Mouse (Mus musculus) stomach, postnatal 0 days (tissue): ENCODE measurements around the gene Lrrk1. TPM values are rescaled to one million over a fixed set of nuclear protein-coding genes. Genes with fewer than 3 reads are reported as not detected.

Experiments
- ATAC-seq: fragments of 200-750 bp; cut with Nextera tagmentation; 2 replicates; pipeline ENCODE4 v1.8.0; 2017; ENCODE audit not compliant: low FRiP score, low TSS enrichment
- DNase-seq: peaks from one replicate; pipeline ENCODE4 v3.0.0-alpha.2; 2016; ENCODE audit warnings: low spot score
- H3K27ac ChIP-seq: fragments of 300-500 bp; sonication (generic); replicated peaks from 2 replicates; pipeline ENCODE4 v1.5.1; 2014; ENCODE audit warnings: mild to moderate bottlenecking, control low read depth
- H3K27me3 ChIP-seq: fragments of 300-500 bp; sonication (generic); 2 replicates; pipeline ENCODE4 v1.6.1; 2014; ENCODE audit warnings: low read length; ENCODE audit not compliant: control insufficient read depth, insufficient read depth
- H3K36me3 ChIP-seq: fragments of 300-500 bp; sonication (generic); 2 replicates; pipeline ENCODE4 v1.6.1; 2014; ENCODE audit warnings: low read length, mixed read lengths; ENCODE audit not compliant: control insufficient read depth, insufficient read depth
- H3K4me1 ChIP-seq: fragments of 300-500 bp; sonication (generic); replicated peaks from 2 replicates; pipeline ENCODE4 v1.6.1; 2014; ENCODE audit warnings: antibody characterized with exemption; ENCODE audit not compliant: control insufficient read depth, insufficient read depth
- H3K4me2 ChIP-seq: fragments of 300-500 bp; sonication (generic); replicated peaks from 2 replicates; pipeline ENCODE4 v1.6.1; 2014; ENCODE audit warnings: low read depth, mild to moderate bottlenecking, control low read depth, moderate library complexity
- H3K4me3 ChIP-seq: fragments of 300-500 bp; sonication (generic); 2 replicates; pipeline ENCODE4 v1.5.1; 2014; ENCODE audit warnings: low read depth, low read length, control low read depth
- H3K9ac ChIP-seq: fragments of 300-500 bp; sonication (generic); 2 replicates; pipeline ENCODE4 v1.6.1; 2014; ENCODE audit warnings: mild to moderate bottlenecking, low read length, control low read depth, mixed read lengths
- H3K9me3 ChIP-seq: fragments of 300-500 bp; sonication (generic); 2 replicates; pipeline ENCODE4 v1.6.1; 2016; ENCODE audit warnings: low read length; ENCODE audit not compliant: control insufficient read depth
- CTCF ChIP-seq: IDR thresholded peaks from 2 replicates; pipeline ENCODE4 v1.5.1; 2016; ENCODE audit warnings: antibody characterized with exemption, low read depth, mild to moderate bottlenecking, moderate library complexity
- EP300 ChIP-seq: optimal IDR thresholded peaks from 2 replicates; pipeline ENCODE3; 2016; ENCODE audit warnings: antibody characterized with exemption
- WGBS: fragments of 180-500 bp; shearing (Covaris S2); extraction: QIAGEN DNeasy Blood & Tissue Kit; methylation state at CpG from one replicate; pipeline ENCODE4 v1.1.7; 2014; 5-methylcytosine and 5-hydroxymethylcytosine counted together
- polyA plus RNA-seq: library from polyadenylated mRNA; unstranded; fragments of >200 nt; fragmentation: Nextera tagmentation; extraction: Ambion mirVana; gene quantifications from 2 replicates; pipeline ENCODE4 v1.2.1, GENCODE M21; 2015

The Lrrk1 gene
- polyA plus RNA-seq, 1 experiment from 2014 or later = 9.2 TPM

DNA sequence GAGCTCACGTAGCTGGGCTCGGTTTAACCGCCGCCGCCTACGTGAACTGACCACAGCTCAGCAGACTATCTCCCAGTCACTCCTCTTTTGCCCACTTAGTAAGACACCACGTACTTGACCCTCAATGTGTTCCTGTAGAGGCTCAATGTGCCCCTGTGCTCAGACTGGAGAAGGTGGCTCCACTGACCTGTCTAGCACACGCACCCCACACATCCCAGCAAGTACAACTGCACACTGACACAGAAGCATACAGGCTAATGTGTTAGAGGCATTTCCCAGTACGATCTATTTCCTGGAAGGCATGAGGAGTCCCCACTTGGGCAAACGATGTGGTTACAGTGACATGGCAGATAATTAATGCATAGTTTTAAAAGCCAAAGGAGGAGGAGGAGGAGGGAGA is 11.6 kb downstream of the Lrrk1 start:
- 64% methylated on average over 10 of the region's 10 CpGs for WGBS
- H3K9ac ChIP-seq = no peak overlapping the region
- H3K4me1 ChIP-seq = no peaks in the 10 kb centered on the region
- DNase-seq (peak; percentile 24), ATAC-seq (peak; percentile 59)
- TF ChIP-seq CTCF (no peak), EP300 (no peak)
- no peaks in the 10 kb centered on the region for H3K27me3 ChIP-seq
- peak overlapping the region; percentile 84 for H3K27ac ChIP-seq
- H3K36me3 ChIP-seq = no peaks in the 10 kb centered on the region
- no peaks in the 10 kb centered on the region for H3K9me3 ChIP-seq
- no peak overlapping the region for H3K4me3 ChIP-seq
- peak overlapping the region; percentile 24; the same call in 1 of the 2 replicates for H3K4me2 ChIP-seq

DNA sequence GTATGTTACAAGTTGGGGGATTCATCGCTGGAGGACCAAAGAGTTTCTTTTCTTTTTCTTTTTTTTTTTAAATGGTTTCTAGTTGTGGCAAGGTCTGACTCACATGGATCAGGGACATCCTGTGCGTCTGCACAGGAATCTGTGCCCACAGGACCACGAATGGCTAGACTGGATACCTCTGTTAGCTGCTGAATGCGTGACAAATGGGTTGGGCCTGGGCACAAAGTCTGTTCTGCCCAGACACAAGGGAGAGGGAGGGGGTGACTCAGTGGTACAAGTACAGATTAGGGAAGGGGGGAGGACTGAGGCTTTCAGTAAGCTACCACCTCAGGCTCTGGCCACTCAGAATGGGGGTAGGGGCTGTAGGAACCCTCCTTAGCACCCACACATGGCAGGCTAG is 12.4 kb downstream of the Lrrk1 start:
- Histone ChIP-seq H3K4me2 (0 out of 2 replicates have a peak overlapping the region, but pooled peaks have one; percentile 24), H3K27me3 (no peaks in the 10 kb centered on the region), H3K4me3 (no peak overlapping the region), H3K4me1 (no peaks in the 10 kb centered on the region), H3K36me3 (no peaks in the 10 kb centered on the region), H3K9ac (no peak overlapping the region), H3K27ac (peak overlapping the region; percentile 84), H3K9me3 (no peaks in the 10 kb centered on the region)
- peak; percentile 62 for ATAC-seq
- 68% methylated on average over 4 of the region's 4 CpGs for WGBS
- TF ChIP-seq EP300 (no peak), CTCF (no peak)
- DNase-seq = peak; percentile 38

DNA sequence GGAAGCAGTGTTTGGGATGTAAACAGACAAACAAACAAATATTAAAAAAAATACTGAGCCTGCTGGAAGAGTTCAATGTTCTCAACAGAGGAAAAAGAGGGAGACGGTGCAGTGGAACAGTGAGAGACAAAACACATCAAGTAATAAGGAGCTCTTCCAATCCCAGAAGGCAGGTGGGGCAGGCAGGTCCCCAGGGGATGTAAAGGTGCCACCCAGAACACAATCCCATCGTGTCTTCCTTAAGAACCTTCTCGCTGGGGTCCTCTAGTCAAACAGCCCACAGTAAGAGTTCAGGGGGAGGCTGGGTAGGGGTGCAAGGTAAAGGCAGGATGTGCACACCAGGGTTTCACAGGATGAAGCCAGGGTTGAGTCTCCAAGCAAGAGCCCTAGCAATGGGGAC is 14.8 kb downstream of the Lrrk1 start:
- no peaks in the 10 kb centered on the region for H3K27me3 ChIP-seq
- H3K27ac ChIP-seq = no peak overlapping the region
- no peak overlapping the region for H3K9ac ChIP-seq
- no peak for DNase-seq
- no peak overlapping the region for H3K4me2 ChIP-seq
- no peaks in the 10 kb centered on the region for H3K9me3 ChIP-seq
- no peak for TF ChIP-seq EP300
- TF ChIP-seq CTCF = no peak
- H3K4me3 ChIP-seq = no peak overlapping the region
- no peak for ATAC-seq
- no peaks in the 10 kb centered on the region for H3K36me3 ChIP-seq
- whole genome bisulfite sequencing = 91% methylated on average over 3 of the region's 3 CpGs
- H3K4me1 ChIP-seq = 0 out of 2 replicates have a peak, but pooled peaks cover 2% of the 10 kb centered on the region

DNA sequence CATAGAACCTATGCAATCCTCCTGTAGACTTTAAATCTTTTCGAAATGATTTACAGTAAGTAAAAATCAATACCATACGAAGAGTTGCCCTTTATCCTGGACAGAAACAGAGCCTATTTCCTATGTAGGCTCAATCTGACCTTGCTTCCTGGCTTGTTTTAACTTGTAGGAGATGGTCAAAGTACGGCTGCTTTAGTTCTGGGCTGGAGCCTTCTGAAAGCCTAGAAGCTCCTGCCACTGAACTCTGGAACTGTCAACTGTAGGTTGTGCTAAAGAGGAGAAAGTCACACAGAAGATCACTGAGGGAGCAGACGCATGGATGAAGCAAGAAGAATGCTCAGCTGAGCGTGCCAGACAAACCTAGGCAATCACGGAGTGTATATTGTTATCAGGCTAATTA is 17.2 kb downstream of the Lrrk1 start:
- Histone ChIP-seq H3K9ac (no peak overlapping the region), H3K27me3 (no peaks in the 10 kb centered on the region), H3K27ac (no peak overlapping the region), H3K36me3 (no peaks in the 10 kb centered on the region), H3K9me3 (no peaks in the 10 kb centered on the region), H3K4me2 (no peak overlapping the region), H3K4me3 (no peak overlapping the region), H3K4me1 (0 out of 2 replicates have a peak, but pooled peaks cover 2% of the 10 kb centered on the region)
- DNase-seq (no peak), ATAC-seq (no peak)
- no peak for TF ChIP-seq CTCF
- no peak for TF ChIP-seq EP300
- WGBS = 72% methylated on average over 6 of the region's 6 CpGs

DNA sequence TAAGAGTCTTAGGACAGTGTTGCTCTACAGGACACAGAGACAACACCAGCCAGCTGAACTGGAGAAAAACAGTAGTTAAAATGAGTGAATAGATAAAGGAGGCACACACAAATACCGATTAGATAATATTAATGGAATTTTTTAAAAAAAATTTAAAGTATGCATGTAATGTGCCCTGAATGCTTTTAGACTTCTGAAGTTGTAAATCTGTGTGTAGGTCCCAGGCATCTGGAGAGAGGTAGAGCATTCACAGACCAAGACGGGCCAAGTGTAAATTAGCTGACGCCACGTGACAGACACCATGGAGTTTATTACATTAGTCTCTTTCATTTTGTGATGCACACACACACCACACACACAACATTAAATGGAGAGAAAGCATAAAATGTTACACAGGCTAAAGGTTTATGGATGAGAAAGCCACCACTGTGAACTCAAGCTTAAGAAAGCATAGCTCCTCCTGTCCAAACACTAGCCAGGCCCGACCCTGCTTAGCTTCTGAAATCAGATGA is 18.2 kb downstream of the Lrrk1 start:
- H3K4me3 ChIP-seq = no peak overlapping the region
- H3K4me1 ChIP-seq = 0 out of 2 replicates have a peak, but pooled peaks cover 2% of the 10 kb centered on the region
- TF ChIP-seq EP300 (no peak), CTCF (no peak)
- H3K4me2 ChIP-seq = no peak overlapping the region
- H3K9me3 ChIP-seq = no peaks in the 10 kb centered on the region
- H3K36me3 ChIP-seq = no peaks in the 10 kb centered on the region
- no peak for DNase-seq
- no peak for ATAC-seq
- WGBS = 42% methylated on average over 5 of the region's 5 CpGs
- no peaks in the 10 kb centered on the region for H3K27me3 ChIP-seq
- no peak overlapping the region for H3K27ac ChIP-seq
- no peak overlapping the region for H3K9ac ChIP-seq

DNA sequence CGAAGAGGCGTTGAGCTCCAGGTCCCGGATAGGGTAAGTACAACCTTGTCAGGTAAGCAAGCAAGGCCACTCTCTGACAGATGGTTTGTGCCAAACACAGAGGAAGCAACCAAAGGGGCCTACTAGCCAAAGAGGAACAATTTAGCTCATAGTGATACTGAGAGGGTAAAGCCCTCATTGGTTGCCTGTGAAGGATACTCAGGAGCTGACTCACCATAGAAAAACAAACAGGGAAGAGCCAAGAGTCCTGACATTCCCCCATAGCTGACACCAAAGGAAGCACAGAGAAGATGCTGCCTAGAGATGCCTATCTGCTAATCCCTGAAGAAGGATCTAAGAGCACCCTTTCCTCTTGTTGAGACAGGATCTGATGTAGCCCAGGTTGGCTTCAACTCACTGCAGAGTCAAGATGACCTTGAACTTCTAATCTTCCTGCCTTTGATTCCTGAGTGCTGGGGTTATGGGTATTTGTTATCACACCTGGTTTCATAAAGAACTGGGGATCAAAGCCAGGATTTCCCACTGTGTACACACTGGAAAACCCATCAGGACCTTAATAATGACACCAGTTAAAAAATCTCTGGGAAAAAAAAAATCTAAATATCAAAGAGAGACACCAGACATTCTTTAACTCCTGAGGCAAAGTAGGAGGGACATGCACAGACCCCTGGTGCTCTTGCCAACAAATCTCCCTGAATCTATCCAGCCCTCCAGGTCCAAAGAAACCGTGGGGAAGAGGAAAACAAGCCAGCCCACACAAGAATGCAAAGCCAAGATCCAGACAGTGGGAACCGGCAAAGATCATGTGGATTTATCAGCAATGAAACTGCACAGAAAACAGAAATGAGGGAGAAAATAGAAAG is 18.8 kb downstream of the Lrrk1 start:
- no peaks in the 10 kb centered on the region for H3K9me3 ChIP-seq
- no peak overlapping the region for H3K4me3 ChIP-seq
- WGBS = 51% methylated on average over 5 of the region's 5 CpGs
- no peak overlapping the region for H3K27ac ChIP-seq
- no peak overlapping the region for H3K9ac ChIP-seq
- H3K4me2 ChIP-seq = no peak overlapping the region
- ATAC-seq (0 out of 2 replicates have a peak, but pooled peaks have one; percentile 36), DNase-seq (no peak)
- no peaks in the 10 kb centered on the region for H3K27me3 ChIP-seq
- H3K36me3 ChIP-seq = no peaks in the 10 kb centered on the region; the same call in 1 of the 2 replicates
- TF ChIP-seq EP300 (no peak), CTCF (no peak)
- 0 out of 2 replicates have a peak, but pooled peaks cover 2% of the 10 kb centered on the region for H3K4me1 ChIP-seq
